Mouse (Mus musculus): Measurements from ENCODE around the gene Strbp. TPM values are rescaled to one million over a fixed set of nuclear protein-coding genes. Genes with fewer than 3 reads are reported as not detected.

Strbp gene
- polyA plus RNA-seq, 1 experiment from 2014 or later = 11.4 TPM

- Histone ChIP-seq H3K9ac (ENCODE audit: low read depth, low read length) (no peak overlapping the region), H3K36me3 (ENCODE audit: control insufficient read depth, insufficient read depth) (no peaks in the 10 kb centered on the region), H3K9me3 (replicated peaks; ENCODE audit: control insufficient read depth, low read length) (no peaks in the 10 kb centered on the region), H3K4me3 (ENCODE audit: low read depth, low read length) (no peak overlapping the region), H3K4me2 (ENCODE audit: low read depth, low read length) (peak overlapping the region; percentile 26), H3K27ac (ENCODE audit: low read length) (no peak overlapping the region), H3K27me3 (ENCODE audit: control insufficient read depth, insufficient read depth, low read depth, low read length) (no peaks in the 10 kb centered on the region), H3K4me1 (ENCODE audit: control insufficient read depth, low read depth, low read length) (peaks cover 7% of the 10 kb centered on the region)
- no peak for ATAC-seq (ENCODE audit: low read depth)
- WGBS (ENCODE audit: insufficient replicate concordance) = 10% methylated on average over 1 of the region's 1 CpGs
Observed at GRCm38 (mm10) chr2:37735807-37736188, 32.1 kb upstream of the Strbp start.

GRCm38 (mm10) chr2:37734979-37735806 is 31.5 kb upstream of the Strbp start:
- Histone ChIP-seq H3K9ac (ENCODE audit: low read depth, low read length) (no peak overlapping the region), H3K36me3 (ENCODE audit: control insufficient read depth, insufficient read depth) (no peaks in the 10 kb centered on the region), H3K4me3 (ENCODE audit: low read depth, low read length) (no peak overlapping the region), H3K27ac (ENCODE audit: low read length) (no peak overlapping the region), H3K4me2 (ENCODE audit: low read depth, low read length) (peak overlapping the region; percentile 26), H3K4me1 (ENCODE audit: control insufficient read depth, low read depth, low read length) (peaks cover 7% of the 10 kb centered on the region), H3K9me3 (replicated peaks; ENCODE audit: control insufficient read depth, low read length) (no peaks in the 10 kb centered on the region), H3K27me3 (ENCODE audit: control insufficient read depth, insufficient read depth, low read depth, low read length) (no peaks in the 10 kb centered on the region)
- WGBS (ENCODE audit: insufficient replicate concordance) = 9% methylated on average over 17 of the region's 17 CpGs
- no peak for ATAC-seq (ENCODE audit: low read depth)

- Histone ChIP-seq H3K36me3 (ENCODE audit: control insufficient read depth, insufficient read depth) (no peaks in the 10 kb centered on the region), H3K9ac (ENCODE audit: low read depth, low read length) (no peak overlapping the region), H3K4me1 (ENCODE audit: control insufficient read depth, low read depth, low read length) (peaks cover 7% of the 10 kb centered on the region), H3K4me3 (ENCODE audit: low read depth, low read length) (no peak overlapping the region), H3K4me2 (ENCODE audit: low read depth, low read length) (no peak overlapping the region), H3K27me3 (ENCODE audit: control insufficient read depth, insufficient read depth, low read depth, low read length) (no peaks in the 10 kb centered on the region), H3K9me3 (replicated peaks; ENCODE audit: control insufficient read depth, low read length) (no peaks in the 10 kb centered on the region), H3K27ac (ENCODE audit: low read length) (no peak overlapping the region)
- 40% methylated on average over 5 of the region's 5 CpGs for WGBS (ENCODE audit: insufficient replicate concordance)
- no peak for ATAC-seq (ENCODE audit: low read depth)
Observed at GRCm38 (mm10) chr2:37731241-37731801, 27.7 kb upstream of the Strbp start.

- Histone ChIP-seq H3K4me1 (ENCODE audit: control insufficient read depth, low read depth, low read length) (no peaks in the 10 kb centered on the region), H3K4me2 (ENCODE audit: low read depth, low read length) (no peak overlapping the region), H3K27me3 (ENCODE audit: control insufficient read depth, insufficient read depth, low read depth, low read length) (no peaks in the 10 kb centered on the region), H3K9me3 (replicated peaks; ENCODE audit: control insufficient read depth, low read length) (no peaks in the 10 kb centered on the region), H3K4me3 (ENCODE audit: low read depth, low read length) (no peak overlapping the region), H3K27ac (ENCODE audit: low read length) (no peak overlapping the region), H3K9ac (ENCODE audit: low read depth, low read length) (no peak overlapping the region), H3K36me3 (ENCODE audit: control insufficient read depth, insufficient read depth) (no peaks in the 10 kb centered on the region)
- 61% methylated on average over 4 of the region's 4 CpGs for WGBS (ENCODE audit: insufficient replicate concordance)
- ATAC-seq (ENCODE audit: low read depth) = no peak
Observed at GRCm38 (mm10) chr2:37724231-37724630, 20.6 kb upstream of the Strbp start.

- 71% methylated on average over 11 of the region's 11 CpGs for WGBS (ENCODE audit: insufficient replicate concordance)
- no peaks in the 10 kb centered on the region for H3K27me3 ChIP-seq (ENCODE audit: control insufficient read depth, insufficient read depth, low read depth, low read length)
Observed at GRCm38 (mm10) chr2:37723501-37724090, 19.9 kb upstream of the Strbp start.

GRCm38 (mm10) chr2:37722674-37723465 is 19.2 kb upstream of the Strbp start:
- no peak for ATAC-seq (ENCODE audit: low read depth)
- Histone ChIP-seq H3K9ac (ENCODE audit: low read depth, low read length) (no peak overlapping the region), H3K4me3 (ENCODE audit: low read depth, low read length) (no peak overlapping the region), H3K36me3 (ENCODE audit: control insufficient read depth, insufficient read depth) (no peaks in the 10 kb centered on the region), H3K4me1 (ENCODE audit: control insufficient read depth, low read depth, low read length) (no peaks in the 10 kb centered on the region), H3K9me3 (replicated peaks; ENCODE audit: control insufficient read depth, low read length) (no peaks in the 10 kb centered on the region), H3K4me2 (ENCODE audit: low read depth, low read length) (no peak overlapping the region), H3K27me3 (ENCODE audit: control insufficient read depth, insufficient read depth, low read depth, low read length) (no peaks in the 10 kb centered on the region), H3K27ac (ENCODE audit: low read length) (no peak overlapping the region)
- WGBS (ENCODE audit: insufficient replicate concordance) = 74% methylated on average over 14 of the region's 14 CpGs

More at GRCm38 (mm10) chr2:37723501-37724090, 19.9 kb upstream of the Strbp start:
- Histone ChIP-seq H3K36me3 (ENCODE audit: control insufficient read depth, insufficient read depth) (no peaks in the 10 kb centered on the region), H3K9ac (ENCODE audit: low read depth, low read length) (no peak overlapping the region), H3K9me3 (replicated peaks; ENCODE audit: control insufficient read depth, low read length) (no peaks in the 10 kb centered on the region), H3K4me2 (ENCODE audit: low read depth, low read length) (no peak overlapping the region), H3K4me3 (ENCODE audit: low read depth, low read length) (no peak overlapping the region), H3K4me1 (ENCODE audit: control insufficient read depth, low read depth, low read length) (no peaks in the 10 kb centered on the region), H3K27ac (ENCODE audit: low read length) (no peak overlapping the region)
- ATAC-seq (ENCODE audit: low read depth) = no peak

GRCm38 (mm10) chr2:37716266-37716665 is 12.6 kb upstream of the Strbp start:
- ATAC-seq (ENCODE audit: low read depth) = no peak
- WGBS (ENCODE audit: insufficient replicate concordance) = 51% methylated on average over 6 of the region's 6 CpGs
- no peaks in the 10 kb centered on the region for H3K4me1 ChIP-seq (ENCODE audit: control insufficient read depth, low read depth, low read length)
- H3K4me3 ChIP-seq (ENCODE audit: low read depth, low read length) = no peak overlapping the region
- H3K27me3 ChIP-seq (ENCODE audit: control insufficient read depth, insufficient read depth, low read depth, low read length) = no peaks in the 10 kb centered on the region
- H3K9ac ChIP-seq (ENCODE audit: low read depth, low read length) = no peak overlapping the region
- no peaks in the 10 kb centered on the region for H3K36me3 ChIP-seq (ENCODE audit: control insufficient read depth, insufficient read depth)
- no peaks in the 10 kb centered on the region for H3K9me3 ChIP-seq (replicated peaks; ENCODE audit: control insufficient read depth, low read length)
- H3K4me2 ChIP-seq (ENCODE audit: low read depth, low read length) = no peak overlapping the region
- H3K27ac ChIP-seq (ENCODE audit: low read length) = no peak overlapping the region

- WGBS (ENCODE audit: insufficient replicate concordance) = 20% methylated on average over 3 of the region's 3 CpGs
- no peak overlapping the region for H3K9ac ChIP-seq (ENCODE audit: low read depth, low read length)
- H3K27me3 ChIP-seq (ENCODE audit: control insufficient read depth, insufficient read depth, low read depth, low read length) = no peaks in the 10 kb centered on the region
- H3K4me2 ChIP-seq (ENCODE audit: low read depth, low read length) = no peak overlapping the region
- H3K27ac ChIP-seq (ENCODE audit: low read length) = no peak overlapping the region
- ATAC-seq (ENCODE audit: low read depth) = no peak
- no peaks in the 10 kb centered on the region for H3K4me1 ChIP-seq (ENCODE audit: control insufficient read depth, low read depth, low read length)
- H3K36me3 ChIP-seq (ENCODE audit: control insufficient read depth, insufficient read depth) = no peaks in the 10 kb centered on the region
- H3K4me3 ChIP-seq (ENCODE audit: low read depth, low read length) = no peak overlapping the region
- no peaks in the 10 kb centered on the region for H3K9me3 ChIP-seq (replicated peaks; ENCODE audit: control insufficient read depth, low read length)
Observed at GRCm38 (mm10) chr2:37715364-37715763, 11.7 kb upstream of the Strbp start.

Data from liver, embryonic 16.5 days (tissue).